Mouse (Mus musculus) midbrain, postnatal 0 days (tissue): ENCODE data around the gene Polr2j. TPM values are rescaled to one million over a fixed set of nuclear protein-coding genes. Genes with fewer than 3 reads are reported as not detected.

Experiments used
- ATAC-seq: fragments of 200-750 bp; cut with Nextera tagmentation; 2 replicates; pipeline ENCODE4 v1.8.0; 2017; ENCODE audit warnings: moderate number of reproducible peaks, mild to moderate bottlenecking, moderate TSS enrichment, moderate library complexity; ENCODE audit not compliant: low FRiP score
- DNase-seq: peaks from one replicate; pipeline ENCODE4 v3.0.0-alpha.2; 2015; ENCODE audit warnings: low spot score
- H3K27ac ChIP-seq: fragments of 300-500 bp; sonication (generic); 2 replicates; pipeline ENCODE4 v1.5.1; 2014; ENCODE audit warnings: low read depth, mild to moderate bottlenecking, low read length, mixed read lengths
- H3K27me3 ChIP-seq: fragments of 300-500 bp; sonication (generic); 2 replicates; pipeline ENCODE4 v1.6.1; 2014; ENCODE audit warnings: low read length, control low read depth, mixed read lengths; ENCODE audit not compliant: insufficient read depth
- H3K36me3 ChIP-seq: fragments of 300-500 bp; sonication (generic); 2 replicates; pipeline ENCODE4 v1.6.1; 2014; ENCODE audit warnings: low read length, control low read depth, mixed read lengths; ENCODE audit not compliant: insufficient read depth
- H3K4me1 ChIP-seq: fragments of 300-500 bp; sonication (generic); 2 replicates; pipeline ENCODE4 v1.6.1; 2014; ENCODE audit warnings: mild to moderate bottlenecking, control low read depth, antibody characterized with exemption, low read length, mixed read lengths; ENCODE audit not compliant: insufficient read depth
- H3K4me2 ChIP-seq: fragments of 300-500 bp; sonication (generic); 2 replicates; pipeline ENCODE4 v1.6.1; 2014; ENCODE audit warnings: low read depth, mild to moderate bottlenecking, low read length, mixed read lengths; ENCODE audit not compliant: poor library complexity, severe bottlenecking
- H3K4me3 ChIP-seq: fragments of 300-500 bp; sonication (generic); 2 replicates; pipeline ENCODE4 v1.5.1; 2014; ENCODE audit warnings: low read depth, mild to moderate bottlenecking, low read length, moderate library complexity
- H3K9ac ChIP-seq: fragments of 300-500 bp; sonication (generic); replicated peaks from 2 replicates; pipeline ENCODE4 v1.6.1; 2014; ENCODE audit warnings: mild to moderate bottlenecking, low read length, moderate library complexity, mixed read lengths; ENCODE audit not compliant: poor library complexity, severe bottlenecking
- H3K9me3 ChIP-seq: fragments of 300-500 bp; sonication (generic); 2 replicates; pipeline ENCODE4 v1.6.1; 2016; ENCODE audit warnings: low read length, control low read depth
- CTCF ChIP-seq: IDR thresholded peaks from 2 replicates; pipeline ENCODE4 v1.5.1; 2016; ENCODE audit warnings: antibody characterized with exemption, mild to moderate bottlenecking
- WGBS: fragments of 180-500 bp; shearing (Covaris S2); extraction: QIAGEN DNeasy Blood & Tissue Kit; methylation state at CpG from one replicate; pipeline ENCODE4 v1.1.7; 2014; 5-methylcytosine and 5-hydroxymethylcytosine counted together
- polyA plus RNA-seq: library from polyadenylated mRNA; unstranded; fragments of >200 nt; fragmentation: Nextera tagmentation; extraction: Ambion mirVana; gene quantifications from 2 replicates; pipeline ENCODE4 v1.2.1, GENCODE M21; 2015
- total RNA-seq: library from RNA; depleted of rRNA; stranded (reverse); fragments of >200 nt; gene quantifications from 2 replicates; pipeline ENCODE4 v1.2.3, GENCODE M21; 2014

The Polr2j gene
- total and polyA plus RNA-seq, 2 experiments from 2014 or later, result 142 to 237 TPM

DNA sequence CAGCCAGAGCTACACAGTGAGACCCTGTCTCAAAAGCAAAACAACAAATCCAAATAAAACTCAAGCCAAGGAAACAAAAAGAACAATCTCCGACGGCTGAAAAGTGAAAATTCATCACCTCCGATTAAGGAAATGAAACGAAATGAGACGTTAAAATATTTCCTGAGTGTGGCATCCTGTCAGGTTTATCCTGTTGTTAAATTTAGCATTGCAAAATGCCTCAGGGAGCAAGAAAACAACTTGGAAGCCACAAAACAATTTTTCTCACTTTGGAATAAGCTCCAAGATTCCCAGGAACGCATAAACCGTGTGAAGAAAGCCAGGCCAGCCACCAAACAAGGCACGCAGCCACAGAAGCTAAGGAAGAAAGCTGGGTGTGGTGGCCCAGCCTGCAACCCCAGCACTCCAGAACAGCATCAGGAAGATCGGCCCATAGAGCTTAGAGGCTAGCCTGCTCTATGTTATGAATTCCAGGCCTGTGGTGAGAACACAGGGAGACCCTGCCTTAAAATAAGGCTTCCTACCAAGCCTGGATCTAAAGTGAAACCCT is 39.4 kb upstream of the Polr2j start:
- Histone ChIP-seq H3K4me1 (no peaks in the 10 kb centered on the region), H3K27ac (no peak overlapping the region), H3K9ac (no peak overlapping the region), H3K4me2 (no peak overlapping the region), H3K9me3 (no peaks in the 10 kb centered on the region), H3K36me3 (no peaks in the 10 kb centered on the region), H3K27me3 (no peaks in the 10 kb centered on the region), H3K4me3 (no peak overlapping the region)
- WGBS, result 87% methylated on average over 9 of the region's 9 CpGs
- DNase-seq (no peak), ATAC-seq (no peak)
- no peak for TF ChIP-seq CTCF

DNA sequence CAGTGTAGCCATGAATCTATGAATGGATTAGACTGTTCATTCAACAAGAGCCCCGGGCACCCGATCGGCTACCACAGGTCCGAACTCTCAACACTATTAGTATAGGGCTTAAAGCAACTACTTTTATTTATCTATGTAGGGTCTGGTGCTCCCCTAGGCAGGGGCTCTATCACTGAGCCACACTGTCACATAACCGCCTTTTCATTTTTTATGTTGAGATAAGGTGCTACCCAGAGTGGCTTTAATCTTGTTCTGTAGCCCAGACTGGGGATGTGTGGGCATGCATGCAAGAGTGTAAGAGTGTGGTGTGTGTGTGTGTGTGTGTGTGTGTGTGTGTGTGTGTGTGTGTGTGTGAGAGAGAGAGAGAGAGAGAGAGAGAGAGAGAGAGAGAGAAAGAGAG is 38.3 kb upstream of the Polr2j start:
- Histone ChIP-seq H3K9ac (no peak overlapping the region), H3K9me3 (no peaks in the 10 kb centered on the region), H3K4me1 (no peaks in the 10 kb centered on the region), H3K36me3 (no peaks in the 10 kb centered on the region), H3K27ac (no peak overlapping the region), H3K4me2 (no peak overlapping the region), H3K27me3 (no peaks in the 10 kb centered on the region), H3K4me3 (no peak overlapping the region)
- ATAC-seq (no peak), DNase-seq (no peak)
- 91% methylated on average over 5 of the region's 5 CpGs for WGBS
- no peak for TF ChIP-seq CTCF

DNA sequence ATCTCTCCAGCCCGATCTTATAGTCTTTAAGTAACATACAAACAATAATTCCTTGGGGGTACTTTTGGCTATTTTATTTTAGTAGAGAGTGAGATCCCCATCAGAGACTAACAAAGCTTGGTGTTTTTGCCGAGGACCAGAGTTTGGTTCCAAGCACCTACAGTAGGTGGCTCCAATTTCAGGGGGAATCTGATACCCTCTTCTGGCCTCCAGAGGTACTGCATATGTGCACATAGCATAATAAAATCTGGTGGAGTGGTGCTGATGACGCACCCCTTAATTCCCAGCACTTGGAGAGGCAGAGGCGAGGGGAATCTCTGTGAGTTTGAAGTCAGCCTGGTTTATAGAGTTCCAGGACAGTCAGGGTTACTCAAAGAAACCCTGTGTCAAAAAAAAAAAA is 34.1 kb upstream of the Polr2j start:
- Histone ChIP-seq H3K9ac (no peak overlapping the region), H3K9me3 (no peaks in the 10 kb centered on the region), H3K36me3 (no peaks in the 10 kb centered on the region), H3K4me2 (no peak overlapping the region), H3K27me3 (no peaks in the 10 kb centered on the region), H3K4me1 (peaks cover 7% of the 10 kb centered on the region; the same call in 1 of the 2 replicates), H3K27ac (no peak overlapping the region), H3K4me3 (no peak overlapping the region)
- DNase-seq (no peak), ATAC-seq (no peak)
- TF ChIP-seq CTCF, result peak; percentile 41
- 80% methylated on average over 4 of the region's 4 CpGs for WGBS

DNA sequence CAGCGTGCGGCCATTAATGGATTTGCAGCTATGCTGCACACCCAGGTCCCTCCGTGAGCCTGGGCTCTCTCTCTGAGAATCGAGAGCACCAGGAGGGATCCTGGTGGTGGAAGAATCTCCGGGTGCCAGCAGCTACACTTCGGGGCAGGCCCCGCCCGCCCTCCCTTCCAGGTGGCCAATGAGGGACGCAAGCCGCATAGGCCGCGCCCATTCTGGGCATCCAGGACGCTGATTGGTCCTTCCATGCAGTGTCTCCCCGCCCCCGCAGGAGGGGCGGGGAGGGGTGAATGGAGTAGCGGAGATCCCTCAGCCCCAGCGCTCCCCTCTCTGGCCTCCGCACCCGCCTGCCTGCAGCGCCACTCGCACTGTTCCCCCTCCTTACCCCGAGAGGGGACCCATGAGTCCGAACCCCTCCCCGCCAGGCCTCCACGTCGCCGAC is 32.7 kb upstream of the Polr2j start, which contains the start of gene Rasa4:
Gene Rasa4 (plus strand): TSS at position 248 of the 439 bp plus-strand sequence.
- peak; percentile 30; the same call in 1 of the 2 replicates for TF ChIP-seq CTCF
- Histone ChIP-seq H3K4me2 (peak within 1 kb of the TSS; percentile 76), H3K4me3 (peak within 1 kb of the TSS; percentile 65), H3K27ac (peak within 1 kb of the TSS; percentile 27; the same call in 1 of the 2 replicates), H3K27me3 (no peaks in the 10 kb centered on the region), H3K9me3 (no peaks in the 10 kb centered on the region), H3K9ac (peak within 1 kb of the TSS; percentile 69), H3K36me3 (no peaks in the 10 kb centered on the region), H3K4me1 (peaks cover 7% of the 10 kb centered on the region; the same call in 1 of the 2 replicates)
- under 1% methylated on average over 25 of the region's 28 CpGs for WGBS
- ATAC-seq (peak; percentile 93), DNase-seq (peak; percentile 97)

DNA sequence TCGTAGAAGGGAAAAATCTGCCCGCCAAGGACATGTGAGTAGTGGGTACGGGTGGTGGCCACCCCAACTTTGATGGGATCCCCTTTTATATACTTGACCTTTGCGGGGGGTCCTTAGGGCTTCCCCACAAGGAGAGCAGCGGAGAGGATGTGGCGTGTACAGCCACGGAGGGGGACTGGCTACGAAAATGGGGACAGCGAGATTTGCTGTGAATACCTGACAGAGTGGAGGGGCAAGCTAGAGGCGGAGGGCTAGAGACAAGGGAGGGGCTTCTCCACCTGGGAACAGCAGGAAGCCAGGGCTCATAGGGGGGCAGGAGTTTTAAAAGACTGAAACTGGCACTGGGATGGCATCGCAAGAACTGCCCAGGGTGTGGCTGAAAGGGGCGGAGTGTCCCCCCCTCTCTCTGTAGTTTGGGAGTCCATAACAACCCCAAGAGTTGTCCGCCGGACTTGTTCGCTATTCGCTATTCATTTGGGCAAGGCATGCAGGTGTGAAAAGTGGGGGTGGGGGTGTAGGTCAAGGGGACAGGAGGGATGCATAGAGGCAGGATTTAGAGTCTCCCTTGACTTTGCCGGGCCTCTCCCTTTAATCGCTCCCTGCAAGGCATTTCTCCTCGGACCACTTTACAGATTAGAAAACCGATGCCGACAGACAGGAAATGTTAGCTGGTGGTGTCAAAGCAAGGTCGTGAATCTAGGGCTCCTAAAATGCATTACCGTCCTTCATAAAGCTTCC is 32.1 kb upstream of the Polr2j start:
- peak overlapping the region; percentile 76 for H3K4me2 ChIP-seq
- WGBS, result 2% methylated on average over 23 of the region's 23 CpGs
- no peak for TF ChIP-seq CTCF
- ATAC-seq (peak; percentile 39; the same call in 1 of the 2 replicates), DNase-seq (peak; percentile 9)
- no peaks in the 10 kb centered on the region for H3K9me3 ChIP-seq
- H3K4me3 ChIP-seq, result peak overlapping the region; percentile 65
- peaks cover 7% of the 10 kb centered on the region; the same call in 1 of the 2 replicates for H3K4me1 ChIP-seq
- H3K27ac ChIP-seq, result peak overlapping the region; percentile 27; the same call in 1 of the 2 replicates
- H3K36me3 ChIP-seq, result no peaks in the 10 kb centered on the region
- H3K27me3 ChIP-seq, result no peaks in the 10 kb centered on the region
- H3K9ac ChIP-seq, result peak overlapping the region; percentile 69
